Mouse (Mus musculus): Measurements from ENCODE around the gene Fhit. TPM values are rescaled to one million over a fixed set of nuclear protein-coding genes. Genes with fewer than 3 reads are reported as not detected.

Fhit gene
- polyA plus RNA-seq, 1 experiment, result 3.7 TPM

DNA sequence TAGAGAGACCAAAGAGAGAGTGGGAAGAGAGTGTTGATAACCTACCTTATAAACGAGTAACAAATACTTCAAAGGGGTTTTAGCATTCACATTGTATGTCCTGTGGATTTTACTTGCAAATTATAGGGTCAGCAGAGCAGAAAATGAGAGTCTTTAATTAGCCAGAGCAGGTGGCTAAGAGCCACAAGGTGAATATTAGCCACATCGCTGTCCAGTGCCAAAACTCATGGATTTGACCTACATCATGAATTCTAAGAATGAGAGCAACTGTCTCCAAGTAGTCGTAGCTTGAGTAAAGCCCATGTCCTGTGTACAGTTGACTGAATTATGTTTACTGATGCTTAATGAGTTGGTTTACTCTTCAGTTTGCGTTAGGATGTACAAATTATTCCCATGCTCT, 1039.7 kb downstream of the Fhit start:
- WGBS, result 79% methylated on average over 4 of the region's 4 CpGs
- no peaks in the 10 kb centered on the region for H3K36me3 ChIP-seq (ENCODE audit: control insufficient read depth, insufficient read depth, low read length)
- TF ChIP-seq POLR2A (IDR thresholded peaks at IDR 0.05; ENCODE audit: low read depth, low read length) (no peak), CTCF (IDR thresholded peaks at IDR 0.05; ENCODE audit: extremely low read depth, insufficient read length, insufficient replicate concordance, low read depth, low read length) (no peak)

DNA sequence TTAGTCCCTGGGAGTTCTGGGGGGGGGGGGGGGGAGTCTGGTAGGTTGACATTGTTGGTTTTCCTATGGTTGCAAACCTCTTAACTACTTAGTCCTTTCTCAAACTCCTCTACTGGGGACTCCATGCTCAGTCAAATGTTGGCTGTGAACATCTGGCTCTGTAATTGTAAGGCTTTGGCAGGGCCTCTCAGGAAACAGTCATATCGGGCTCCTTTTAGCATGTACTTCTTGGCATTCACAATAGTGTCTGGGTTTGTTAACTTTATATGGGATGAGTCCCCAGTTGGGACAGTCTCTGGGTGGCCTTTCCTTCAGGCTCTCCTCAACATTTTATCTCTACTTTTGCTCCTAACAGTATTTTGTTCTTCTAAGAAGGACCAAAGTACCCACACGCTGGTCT, 1065.6 kb downstream of the Fhit start:
- 91% methylated on average over 2 of the region's 2 CpGs for WGBS

More for the DNA sequence above, 1039.7 kb downstream of the Fhit start:
- Histone ChIP-seq H3K4me1 (ENCODE audit: control insufficient read depth, insufficient read depth, insufficient read length, low read length) (no peaks in the 10 kb centered on the region), H3K4me3 (ENCODE audit: low read depth, low read length) (no peak overlapping the region), H3K27ac (ENCODE audit: insufficient read depth, low read depth, low read length) (no peak overlapping the region), H3K27me3 (ENCODE audit: control insufficient read depth, insufficient read depth, low read length) (no peaks in the 10 kb centered on the region)

DNA sequence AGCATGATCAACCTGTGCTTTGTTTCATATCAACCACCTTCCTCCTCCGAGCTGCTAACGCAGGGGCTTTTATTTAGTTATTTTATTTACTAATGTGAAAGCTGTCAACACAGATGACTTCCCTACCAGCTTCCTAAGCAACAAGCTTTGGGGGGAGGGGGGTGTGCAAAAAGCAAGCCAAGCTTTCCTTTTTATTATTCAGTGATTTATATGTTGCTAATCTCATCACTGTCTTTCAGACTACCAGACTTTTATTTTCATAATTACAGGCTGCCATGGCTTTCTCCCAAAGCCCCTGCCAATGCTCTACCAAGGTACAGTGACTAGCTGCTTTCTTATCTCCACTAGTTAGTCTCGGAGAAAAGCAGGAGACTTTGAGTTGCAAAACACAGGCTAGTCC, 1082.8 kb downstream of the Fhit start:
- no peak for TF ChIP-seq CTCF (IDR thresholded peaks at IDR 0.05; ENCODE audit: extremely low read depth, insufficient read length, insufficient replicate concordance, low read depth, low read length)
- no peak for TF ChIP-seq POLR2A (IDR thresholded peaks at IDR 0.05; ENCODE audit: low read depth, low read length)
- H3K36me3 ChIP-seq (ENCODE audit: control insufficient read depth, insufficient read depth, low read length), result no peaks in the 10 kb centered on the region
- H3K27me3 ChIP-seq (ENCODE audit: control insufficient read depth, insufficient read depth, low read length), result no peaks in the 10 kb centered on the region
- H3K4me1 ChIP-seq (ENCODE audit: control insufficient read depth, insufficient read depth, insufficient read length, low read length), result no peaks in the 10 kb centered on the region
- H3K27ac ChIP-seq (ENCODE audit: insufficient read depth, low read depth, low read length), result no peak overlapping the region
- H3K4me3 ChIP-seq (ENCODE audit: low read depth, low read length), result no peak overlapping the region
- WGBS, result 63% methylated on average over 3 of the region's 3 CpGs

More for the DNA sequence above, 1065.6 kb downstream of the Fhit start:
- TF ChIP-seq POLR2A (IDR thresholded peaks at IDR 0.05; ENCODE audit: low read depth, low read length) (no peak), CTCF (IDR thresholded peaks at IDR 0.05; ENCODE audit: extremely low read depth, insufficient read length, insufficient replicate concordance, low read depth, low read length) (no peak)
- no peak overlapping the region for H3K27ac ChIP-seq (ENCODE audit: insufficient read depth, low read depth, low read length)
- no peaks in the 10 kb centered on the region for H3K36me3 ChIP-seq (ENCODE audit: control insufficient read depth, insufficient read depth, low read length)
- H3K4me3 ChIP-seq (ENCODE audit: low read depth, low read length), result no peak overlapping the region
- no peaks in the 10 kb centered on the region for H3K27me3 ChIP-seq (ENCODE audit: control insufficient read depth, insufficient read depth, low read length)
- no peaks in the 10 kb centered on the region for H3K4me1 ChIP-seq (ENCODE audit: control insufficient read depth, insufficient read depth, insufficient read length, low read length)

DNA sequence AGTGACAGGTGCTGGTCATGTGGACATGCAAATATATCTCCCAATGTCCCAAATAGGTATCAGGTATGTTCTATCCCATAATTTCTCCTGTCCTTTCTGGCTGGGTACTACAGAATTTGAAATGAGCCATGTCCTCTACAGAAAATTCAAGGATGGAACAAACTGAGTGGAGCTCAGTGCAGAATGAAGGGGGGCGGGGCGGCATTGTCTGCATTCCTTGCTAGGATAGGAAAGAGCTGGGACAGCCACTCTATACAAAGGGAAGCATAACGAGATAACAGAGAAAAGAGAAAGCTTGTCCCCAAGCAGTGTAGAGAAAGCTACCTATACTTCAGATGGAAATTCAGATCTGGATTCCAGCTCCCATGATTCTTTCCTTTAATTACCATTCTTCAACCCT, 1111.9 kb downstream of the Fhit start:
- Histone ChIP-seq H3K27me3 (ENCODE audit: control insufficient read depth, insufficient read depth, low read length) (no peaks in the 10 kb centered on the region), H3K4me3 (ENCODE audit: low read depth, low read length) (no peak overlapping the region), H3K27ac (ENCODE audit: insufficient read depth, low read depth, low read length) (no peak overlapping the region), H3K36me3 (ENCODE audit: control insufficient read depth, insufficient read depth, low read length) (no peaks in the 10 kb centered on the region), H3K4me1 (ENCODE audit: control insufficient read depth, insufficient read depth, insufficient read length, low read length) (no peaks in the 10 kb centered on the region)
- TF ChIP-seq CTCF (IDR thresholded peaks at IDR 0.05; ENCODE audit: extremely low read depth, insufficient read length, insufficient replicate concordance, low read depth, low read length) (no peak), POLR2A (IDR thresholded peaks at IDR 0.05; ENCODE audit: low read depth, low read length) (no peak)
- WGBS, result 75% methylated on average over 3 of the region's 3 CpGs

DNA sequence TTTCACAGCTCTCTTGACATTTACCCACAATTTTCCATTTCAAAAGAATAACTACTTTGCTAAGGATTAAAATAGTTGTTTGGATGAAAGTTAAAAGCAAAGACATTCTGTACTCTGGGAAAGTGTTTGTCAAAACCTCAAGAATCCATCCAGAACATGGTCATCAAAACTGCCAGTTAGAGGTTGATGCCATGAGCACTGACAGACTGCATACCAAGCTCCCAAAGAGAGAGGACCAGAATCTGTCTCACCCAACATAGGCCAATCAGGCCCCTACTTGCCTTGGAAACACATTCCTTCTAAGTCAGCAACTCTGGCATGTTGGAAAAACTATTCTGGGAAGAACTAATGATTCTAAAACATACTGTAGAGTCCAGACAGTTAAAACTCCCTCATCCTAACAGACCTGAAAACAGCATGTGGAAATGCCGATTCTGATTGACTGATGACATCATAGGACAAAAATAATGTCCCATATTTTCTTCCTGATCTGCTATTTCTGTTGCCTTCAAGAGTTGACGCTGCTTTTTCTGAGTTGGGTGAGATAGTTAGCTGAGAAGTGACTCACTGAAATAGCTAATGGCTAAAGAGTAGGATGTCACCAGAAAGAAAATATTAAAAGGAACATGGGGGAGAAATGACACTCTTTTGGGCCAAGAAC, 1114.6 kb downstream of the Fhit start:
- H3K27ac ChIP-seq (ENCODE audit: insufficient read depth, low read depth, low read length), result no peak overlapping the region
- no peaks in the 10 kb centered on the region for H3K4me1 ChIP-seq (ENCODE audit: control insufficient read depth, insufficient read depth, insufficient read length, low read length)
- no peak for TF ChIP-seq POLR2A (IDR thresholded peaks at IDR 0.05; ENCODE audit: low read depth, low read length)
- no peak for TF ChIP-seq CTCF (IDR thresholded peaks at IDR 0.05; ENCODE audit: extremely low read depth, insufficient read length, insufficient replicate concordance, low read depth, low read length)
- no peak overlapping the region for H3K4me3 ChIP-seq (ENCODE audit: low read depth, low read length)
- 82% methylated on average over 2 of the region's 2 CpGs for WGBS
- H3K27me3 ChIP-seq (ENCODE audit: control insufficient read depth, insufficient read depth, low read length), result no peaks in the 10 kb centered on the region
- no peaks in the 10 kb centered on the region for H3K36me3 ChIP-seq (ENCODE audit: control insufficient read depth, insufficient read depth, low read length)

DNA sequence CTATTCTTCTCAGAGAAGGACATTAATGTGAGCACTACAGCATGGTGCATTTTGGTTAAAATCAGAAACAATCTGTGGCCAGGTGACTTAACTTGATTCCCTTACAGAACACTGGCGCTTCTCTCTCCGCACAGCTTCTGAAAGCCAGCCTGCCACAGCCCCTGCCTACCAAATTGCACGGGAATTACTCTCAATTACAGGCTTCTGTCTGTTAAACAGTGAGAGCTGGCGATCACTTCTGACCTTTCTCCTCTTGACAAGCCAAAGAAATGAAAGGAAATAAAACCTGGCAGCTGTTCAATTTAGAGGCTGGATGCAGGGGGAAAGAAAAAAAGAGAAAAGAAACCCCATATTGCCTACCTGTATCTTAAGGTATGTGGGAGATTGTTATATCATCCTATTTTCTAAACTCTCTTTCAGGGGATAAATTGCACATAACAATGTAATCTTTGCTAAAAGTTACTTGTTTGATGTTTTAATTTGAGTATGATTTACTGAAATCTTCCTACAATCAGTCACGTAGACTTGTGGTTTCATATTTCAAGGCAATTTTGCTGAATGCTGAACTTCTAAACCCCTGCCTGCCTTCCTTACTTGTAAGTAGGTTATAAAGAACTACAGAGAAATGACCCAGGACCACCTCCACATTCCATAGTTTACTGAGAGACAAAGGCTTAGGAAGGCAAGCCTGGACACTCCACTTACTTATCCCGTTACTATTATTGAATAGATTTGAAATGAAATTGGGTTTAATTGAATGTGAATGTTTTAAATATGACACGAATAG, 1115.3 kb downstream of the Fhit start:
- Histone ChIP-seq H3K27ac (ENCODE audit: insufficient read depth, low read depth, low read length) (no peak overlapping the region), H3K27me3 (ENCODE audit: control insufficient read depth, insufficient read depth, low read length) (no peaks in the 10 kb centered on the region), H3K36me3 (ENCODE audit: control insufficient read depth, insufficient read depth, low read length) (no peaks in the 10 kb centered on the region), H3K4me3 (ENCODE audit: low read depth, low read length) (no peak overlapping the region), H3K4me1 (ENCODE audit: control insufficient read depth, insufficient read depth, insufficient read length, low read length) (no peaks in the 10 kb centered on the region)
- 36% methylated on average over 7 of the region's 7 CpGs for WGBS
- TF ChIP-seq CTCF (IDR thresholded peaks at IDR 0.05; ENCODE audit: extremely low read depth, insufficient read length, insufficient replicate concordance, low read depth, low read length), result no peak
- TF ChIP-seq POLR2A (IDR thresholded peaks at IDR 0.05; ENCODE audit: low read depth, low read length), result no peak

DNA sequence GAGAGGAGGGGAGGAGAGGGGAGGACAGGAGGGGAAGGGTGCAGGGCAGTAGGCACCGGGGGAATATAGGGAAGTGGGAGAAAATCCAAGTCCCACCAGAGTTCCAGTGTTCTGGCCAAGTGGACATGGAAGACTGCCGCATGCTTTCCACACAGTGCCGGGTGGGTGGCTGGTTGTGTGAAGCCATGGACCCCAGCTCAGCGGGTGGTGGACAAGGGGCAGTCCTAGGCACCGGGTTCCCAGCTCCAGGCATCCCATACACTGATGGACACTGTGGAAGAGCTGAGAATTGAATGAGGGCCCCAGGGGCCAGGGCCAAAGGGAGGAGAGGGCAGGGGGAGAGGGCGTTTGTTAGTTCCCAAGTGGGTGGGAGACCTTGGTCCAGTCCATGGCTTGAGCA, 1123.8 kb downstream of the Fhit start:
- WGBS, result 88% methylated on average over 6 of the region's 6 CpGs
- no peak for TF ChIP-seq POLR2A (IDR thresholded peaks at IDR 0.05; ENCODE audit: low read depth, low read length)
- no peak for TF ChIP-seq CTCF (IDR thresholded peaks at IDR 0.05; ENCODE audit: extremely low read depth, insufficient read length, insufficient replicate concordance, low read depth, low read length)

More for the DNA sequence above, 1123.8 kb downstream of the Fhit start:
- Histone ChIP-seq H3K4me3 (ENCODE audit: low read depth, low read length) (no peak overlapping the region), H3K27me3 (ENCODE audit: control insufficient read depth, insufficient read depth, low read length) (no peaks in the 10 kb centered on the region), H3K36me3 (ENCODE audit: control insufficient read depth, insufficient read depth, low read length) (no peaks in the 10 kb centered on the region), H3K4me1 (ENCODE audit: control insufficient read depth, insufficient read depth, insufficient read length, low read length) (no peaks in the 10 kb centered on the region), H3K27ac (ENCODE audit: insufficient read depth, low read depth, low read length) (no peak overlapping the region)

Data from small intestine, adult 2 months (tissue).